Mouse (Mus musculus) thymus, adult 2 months (tissue): Measurements from ENCODE around the gene Smarcc2.

Experiments used
- CTCF ChIP-seq: fragments of 200-500 bp; IDR thresholded peaks from 2 replicates; pipeline ENCODE4 v1.5.1; 2012; ENCODE audit warnings: mild to moderate bottlenecking, control low read depth, low read length, moderate library complexity, borderline replicate concordance; ENCODE audit not compliant: control insufficient read depth, poor library complexity, insufficient read depth; ENCODE audit errors: extremely low read depth
- POLR2A ChIP-seq: fragments of 200-500 bp; IDR thresholded peaks from 2 replicates; pipeline ENCODE4 v1.6.1; 2012; ENCODE audit warnings: mild to moderate bottlenecking, low read length, control low read depth, moderate library complexity; ENCODE audit not compliant: control insufficient read depth, poor library complexity, insufficient read depth; ENCODE audit errors: extremely low read depth

DNA sequence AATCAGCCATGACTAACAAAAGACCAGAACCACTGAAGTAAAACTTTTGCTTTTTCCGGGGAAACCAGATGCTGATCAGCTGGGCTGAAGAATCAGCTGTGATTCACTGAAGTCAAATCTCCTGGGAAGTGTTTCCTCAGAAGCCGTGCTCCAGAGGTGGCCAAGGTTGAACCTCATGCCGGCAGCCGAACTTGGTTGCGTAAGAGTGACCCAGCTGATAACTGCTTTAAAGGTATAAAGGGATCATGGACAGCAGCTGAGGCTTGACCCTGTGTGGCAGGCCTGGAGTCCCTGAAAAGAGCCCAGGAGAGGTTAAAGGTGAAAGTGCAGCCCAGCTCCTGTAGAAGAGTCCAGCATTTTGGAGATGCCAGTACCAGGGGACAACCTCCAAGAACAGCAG lies 43.3 kb downstream of the Smarcc2 start:
- TF ChIP-seq CTCF (no peak), POLR2A (no peak)
